Mouse (Mus musculus) heart, embryonic 11.5 days (tissue): ENCODE measurements around the gene Camk1d. TPM values are rescaled to one million over a fixed set of nuclear protein-coding genes. Genes with fewer than 3 reads are reported as not detected.
A peak's percentile ranks its signal among the peaks of the same experiment; 100 is the strongest.

Experiments used
- ATAC-seq: fragments of 200-750 bp; cut with Nextera tagmentation; replicated peaks from 2 replicates; pipeline ENCODE4 v1.8.0; 2017; ENCODE audit warnings: moderate library complexity; ENCODE audit not compliant: insufficient number of reproducible peaks, low FRiP score, low TSS enrichment
- H3K27ac ChIP-seq: fragments of 300-500 bp; sonication (generic); 2 replicates; pipeline ENCODE4 v1.5.1; 2014; ENCODE audit warnings: mild to moderate bottlenecking, low read depth, low read length
- H3K27me3 ChIP-seq: fragments of 300-500 bp; sonication (generic); 2 replicates; pipeline ENCODE4 v1.6.1; 2014; ENCODE audit warnings: mild to moderate bottlenecking, low read length, mixed read lengths; ENCODE audit not compliant: control insufficient read depth, insufficient read depth
- H3K36me3 ChIP-seq: fragments of 300-500 bp; sonication (generic); 2 replicates; pipeline ENCODE4 v1.6.1; 2014; ENCODE audit warnings: mild to moderate bottlenecking, low read length, moderate library complexity, mixed read lengths; ENCODE audit not compliant: control insufficient read depth, insufficient read depth
- H3K4me1 ChIP-seq: fragments of 300-500 bp; sonication (generic); 2 replicates; pipeline ENCODE4 v1.6.1; 2014; ENCODE audit warnings: low read length; ENCODE audit not compliant: control insufficient read depth, insufficient read depth
- H3K4me2 ChIP-seq: fragments of 300-500 bp; sonication (generic); 2 replicates; pipeline ENCODE4 v1.6.1; 2014; ENCODE audit warnings: mild to moderate bottlenecking, moderate library complexity
- H3K4me3 ChIP-seq: fragments of 300-500 bp; sonication (generic); 2 replicates; pipeline ENCODE4 v1.5.1; 2014; ENCODE audit warnings: low read depth, low read length
- H3K9ac ChIP-seq: fragments of 300-500 bp; sonication (generic); 2 replicates; pipeline ENCODE4 v1.6.1; 2014; ENCODE audit warnings: mild to moderate bottlenecking, low read depth, low read length, moderate library complexity
- H3K9me3 ChIP-seq: fragments of 300-500 bp; sonication (generic); replicated peaks from 2 replicates; pipeline ENCODE4 v1.6.1; 2016; ENCODE audit warnings: low read length; ENCODE audit not compliant: control insufficient read depth
- WGBS: fragments of 180-500 bp; shearing (Covaris S2); extraction: QIAGEN DNeasy Blood & Tissue Kit; methylation state at CpG from one replicate; pipeline ENCODE4 v1.1.7; 2014; ENCODE audit not compliant: insufficient replicate concordance; 5-methylcytosine and 5-hydroxymethylcytosine counted together
- polyA plus RNA-seq: library from polyadenylated mRNA; unstranded; fragments of >200 nt; fragmentation: Nextera tagmentation; extraction: Ambion mirVana; gene quantifications from 2 replicates; pipeline ENCODE4 v1.2.1, GENCODE M21; 2014

Camk1d gene
- polyA plus RNA-seq, 1 experiment from 2014 or later: 2.9 TPM

- H3K27ac ChIP-seq: no peak overlapping the region
- ATAC-seq: no peak
- no peaks in the 10 kb centered on the region for H3K4me1 ChIP-seq
- no peaks in the 10 kb centered on the region for H3K36me3 ChIP-seq
- no peak overlapping the region for H3K4me3 ChIP-seq
- no peaks in the 10 kb centered on the region for H3K9me3 ChIP-seq
- no peaks in the 10 kb centered on the region for H3K27me3 ChIP-seq
- WGBS: 81% methylated on average over 6 of the region's 6 CpGs
- H3K4me2 ChIP-seq: no peak overlapping the region
- H3K9ac ChIP-seq: no peak overlapping the region
These were observed 65.6 kb downstream of the Camk1d start for GRCm38 (mm10) chr2:5648764-5649163.

DNA sequence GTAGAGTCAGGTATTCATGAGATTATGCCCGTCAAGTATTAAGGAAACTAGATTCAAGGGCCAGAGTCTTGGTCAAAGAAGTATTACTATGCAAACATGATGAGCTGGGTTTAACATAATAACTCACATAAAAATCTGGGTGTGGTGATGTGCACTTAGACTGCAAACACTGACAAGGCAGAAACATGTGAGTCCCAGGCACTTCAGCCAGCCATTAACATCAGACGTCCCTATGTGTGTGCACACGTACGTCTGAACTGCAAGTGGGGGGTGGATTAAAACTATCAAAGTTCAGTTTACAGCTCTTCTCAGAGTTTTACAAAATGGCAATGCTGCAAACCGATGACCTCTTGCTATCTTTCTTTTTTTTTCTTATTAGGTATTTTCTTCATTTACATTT, 68.0 kb downstream of the Camk1d start:
- no peak overlapping the region for H3K4me3 ChIP-seq
- no peaks in the 10 kb centered on the region for H3K4me1 ChIP-seq
- H3K36me3 ChIP-seq: no peaks in the 10 kb centered on the region
- 79% methylated on average over 5 of the region's 5 CpGs for WGBS
- H3K9ac ChIP-seq: no peak overlapping the region
- H3K27me3 ChIP-seq: no peaks in the 10 kb centered on the region
- H3K4me2 ChIP-seq: no peak overlapping the region
- H3K27ac ChIP-seq: no peak overlapping the region
- no peaks in the 10 kb centered on the region for H3K9me3 ChIP-seq
- no peak for ATAC-seq

DNA sequence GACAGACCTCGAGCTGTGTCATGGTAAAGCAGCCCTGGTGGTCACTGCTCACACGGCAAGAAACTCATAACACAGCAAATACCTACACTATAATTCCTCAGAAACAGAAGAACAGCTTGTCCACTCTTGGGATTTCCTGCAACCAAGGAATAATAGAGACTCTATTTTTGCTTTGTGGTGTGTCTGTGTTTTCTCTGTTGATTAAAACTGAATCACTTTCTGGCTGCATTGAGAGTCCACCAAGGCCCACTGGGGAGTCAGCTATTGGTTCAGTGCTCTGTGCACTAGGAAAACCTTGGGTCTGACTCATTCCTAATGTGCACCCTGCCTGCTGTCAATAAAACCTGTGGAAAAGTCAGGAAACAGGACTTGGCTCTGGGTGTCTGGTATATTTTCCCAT, 68.7 kb downstream of the Camk1d start:
- Histone ChIP-seq H3K4me3 (no peak overlapping the region), H3K27me3 (no peaks in the 10 kb centered on the region), H3K9ac (no peak overlapping the region), H3K4me2 (no peak overlapping the region), H3K4me1 (no peaks in the 10 kb centered on the region), H3K27ac (no peak overlapping the region), H3K9me3 (no peaks in the 10 kb centered on the region), H3K36me3 (no peaks in the 10 kb centered on the region)
- WGBS: 80% methylated on average over 2 of the region's 2 CpGs
- ATAC-seq: no peak

- Histone ChIP-seq H3K9me3 (no peaks in the 10 kb centered on the region), H3K36me3 (no peaks in the 10 kb centered on the region), H3K4me2 (no peak overlapping the region), H3K27ac (no peak overlapping the region), H3K4me3 (no peak overlapping the region), H3K27me3 (no peaks in the 10 kb centered on the region), H3K4me1 (no peaks in the 10 kb centered on the region), H3K9ac (no peak overlapping the region)
- ATAC-seq: no peak
- 76% methylated on average over 3 of the region's 3 CpGs for WGBS
These were observed 70.4 kb downstream of the Camk1d start for GRCm38 (mm10) chr2:5643937-5644336.

DNA sequence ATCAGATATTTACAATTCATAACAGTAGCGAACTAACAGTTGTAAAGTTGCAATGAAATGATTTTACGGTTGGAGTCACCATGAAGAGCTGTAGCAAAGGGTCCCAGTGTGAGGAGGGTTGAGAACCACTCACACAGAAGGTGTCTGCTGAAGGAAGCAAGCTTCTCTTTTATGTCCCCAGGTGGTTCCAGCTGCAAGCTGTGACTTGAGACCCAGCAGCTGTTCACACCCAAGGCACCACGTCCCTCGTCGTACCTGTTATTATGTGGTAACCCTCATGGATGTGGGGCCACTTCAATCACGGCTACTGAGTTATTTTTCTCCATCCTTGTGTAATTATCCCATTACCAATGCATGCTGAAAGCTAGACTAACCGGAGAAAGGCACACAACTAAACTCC, 71.1 kb downstream of the Camk1d start:
- 56% methylated on average over 7 of the region's 7 CpGs for WGBS
- no peaks in the 10 kb centered on the region for H3K27me3 ChIP-seq

GRCm38 (mm10) chr2:5642624-5643023, 71.7 kb downstream of the Camk1d start:
- H3K4me2 ChIP-seq: no peak overlapping the region
- no peak overlapping the region for H3K27ac ChIP-seq
- H3K4me1 ChIP-seq: no peaks in the 10 kb centered on the region
- H3K9ac ChIP-seq: no peak overlapping the region
- no peaks in the 10 kb centered on the region for H3K27me3 ChIP-seq
- H3K4me3 ChIP-seq: no peak overlapping the region
- no peaks in the 10 kb centered on the region for H3K9me3 ChIP-seq
- no peak for ATAC-seq
- WGBS: 35% methylated on average over 5 of the region's 5 CpGs
- no peaks in the 10 kb centered on the region for H3K36me3 ChIP-seq

More for the DNA sequence above, 71.1 kb downstream of the Camk1d start:
- Histone ChIP-seq H3K27ac (no peak overlapping the region), H3K9me3 (no peaks in the 10 kb centered on the region), H3K4me1 (no peaks in the 10 kb centered on the region), H3K9ac (no peak overlapping the region), H3K4me2 (no peak overlapping the region), H3K4me3 (no peak overlapping the region), H3K36me3 (no peaks in the 10 kb centered on the region)
- ATAC-seq: no peak

DNA sequence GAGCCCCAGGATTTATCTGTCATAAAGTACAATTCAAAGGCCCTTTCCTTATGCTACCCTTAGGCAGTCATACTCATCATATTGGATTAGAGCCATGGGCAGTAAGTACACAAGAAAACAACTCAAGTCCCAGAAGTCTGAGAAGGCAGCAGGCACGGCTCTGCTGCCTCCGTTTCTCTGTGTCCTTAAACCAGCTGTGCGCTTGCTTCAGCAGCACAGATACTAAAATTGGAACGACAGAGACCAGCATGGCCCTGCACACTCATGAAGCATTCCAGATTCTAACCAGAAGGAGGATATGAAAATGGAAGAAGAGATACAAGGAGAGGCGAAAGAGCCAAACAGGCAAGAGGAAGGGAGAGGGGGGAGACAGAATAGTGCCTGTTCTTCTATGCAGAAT, 72.6 kb downstream of the Camk1d start:
- Histone ChIP-seq H3K36me3 (no peaks in the 10 kb centered on the region), H3K4me2 (peak overlapping the region; percentile 19; the same call in 1 of the 2 replicates), H3K9ac (no peak overlapping the region), H3K4me1 (no peaks in the 10 kb centered on the region), H3K9me3 (no peaks in the 10 kb centered on the region), H3K27me3 (no peaks in the 10 kb centered on the region), H3K4me3 (no peak overlapping the region), H3K27ac (no peak overlapping the region)
- ATAC-seq: no peak
- 42% methylated on average over 5 of the region's 5 CpGs for WGBS

GRCm38 (mm10) chr2:5640586-5640985, 73.7 kb downstream of the Camk1d start:
- no peaks in the 10 kb centered on the region for H3K4me1 ChIP-seq
- H3K9me3 ChIP-seq: no peaks in the 10 kb centered on the region
- no peak overlapping the region for H3K4me3 ChIP-seq
- 90% methylated on average over 5 of the region's 5 CpGs for WGBS
- no peak overlapping the region for H3K27ac ChIP-seq
- H3K9ac ChIP-seq: no peak overlapping the region
- no peak overlapping the region for H3K4me2 ChIP-seq
- no peaks in the 10 kb centered on the region for H3K27me3 ChIP-seq
- H3K36me3 ChIP-seq: no peaks in the 10 kb centered on the region
- ATAC-seq: no peak

DNA sequence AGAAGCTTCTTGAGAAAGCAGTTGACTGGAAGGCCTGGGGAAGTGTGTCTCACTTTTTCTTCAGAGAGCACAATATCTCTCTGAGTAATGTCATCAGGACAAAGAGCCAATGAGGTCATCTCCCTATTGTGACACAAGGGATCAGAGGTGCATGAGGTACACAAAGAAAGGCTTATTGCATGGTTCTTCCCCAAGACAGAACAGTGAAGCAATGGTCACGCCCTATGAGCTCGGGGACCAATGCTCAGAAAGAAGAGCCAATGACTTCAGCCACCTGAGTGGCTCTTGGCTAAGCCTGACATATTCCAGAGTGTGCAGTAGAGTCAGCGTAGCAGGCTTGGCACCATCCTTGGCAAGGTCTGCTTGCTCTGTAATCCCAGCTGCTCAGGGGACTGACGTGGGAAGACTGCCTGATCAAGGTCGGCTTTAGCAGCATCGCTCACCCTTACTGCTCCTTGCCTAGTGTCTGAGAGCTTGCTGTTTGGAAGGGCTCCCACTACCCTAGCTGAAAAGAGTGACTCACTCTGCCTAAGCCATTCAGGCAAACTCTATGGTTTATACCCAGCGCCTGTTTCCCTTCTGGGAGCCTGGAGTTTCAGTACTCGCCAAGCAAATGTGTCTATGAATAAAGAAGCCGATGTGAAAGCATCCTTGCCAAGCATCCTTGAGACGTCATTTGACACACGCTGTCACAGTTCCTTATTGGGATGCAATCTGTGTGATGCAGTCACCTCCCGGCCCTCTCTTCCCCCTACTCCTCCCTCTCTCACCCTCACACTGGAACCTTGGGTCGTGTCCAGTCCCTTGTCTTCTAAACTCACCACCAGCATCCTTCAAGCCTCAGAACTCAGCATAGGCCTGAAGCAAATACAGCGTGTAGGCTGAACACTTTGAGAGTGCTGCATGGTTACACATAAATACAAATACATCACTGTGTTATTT, 77.2 kb downstream of the Camk1d start:
- WGBS: 81% methylated on average over 14 of the region's 14 CpGs
- ATAC-seq: no peak
- Histone ChIP-seq H3K27ac (no peak overlapping the region), H3K36me3 (no peaks in the 10 kb centered on the region), H3K27me3 (no peaks in the 10 kb centered on the region), H3K4me3 (no peak overlapping the region), H3K4me2 (no peak overlapping the region), H3K9me3 (no peaks in the 10 kb centered on the region), H3K4me1 (no peaks in the 10 kb centered on the region), H3K9ac (no peak overlapping the region)
